Mouse (Mus musculus): ENCODE data around the gene Gal3st1.

DNA sequence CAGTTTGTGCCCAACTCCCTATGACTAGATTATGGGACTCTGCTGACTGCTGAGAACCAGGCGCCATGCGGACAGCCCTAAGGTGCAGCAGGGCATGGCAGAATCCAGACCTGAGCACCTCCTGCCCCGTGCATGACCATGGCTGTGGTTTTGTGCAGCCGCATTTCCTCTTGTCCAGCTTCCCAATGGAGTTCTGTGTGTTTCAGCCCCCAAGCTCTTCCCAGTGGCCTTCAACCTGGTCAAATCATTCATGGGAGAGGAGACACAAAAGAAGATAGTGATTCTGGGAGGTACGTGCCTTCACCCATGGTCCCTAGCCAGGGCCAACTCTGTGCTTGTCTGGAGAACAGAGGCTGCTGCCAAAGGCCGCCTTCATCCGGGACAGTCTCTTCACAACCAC, 59.6 kb downstream of the Gal3st1 start:
- TF ChIP-seq SMC3 (IDR thresholded peaks at IDR 0.05; ENCODE audit: low read depth, low read length) (no peak), ZKSCAN1 (IDR thresholded peaks at IDR 0.05; ENCODE audit: low read depth, low read length) (no peak), E2F4 (IDR thresholded peaks at IDR 0.05; ENCODE audit: borderline replicate concordance, low read depth, low read length) (no peak), ZNF384 (IDR thresholded peaks at IDR 0.05; ENCODE audit: low read depth, low read length) (no peak), TAL1 (IDR thresholded peaks at IDR 0.05; ENCODE audit: low read length) (no peak), HCFC1 (IDR thresholded peaks at IDR 0.05; ENCODE audit: low read depth, low read length) (no peak), CTCF (IDR thresholded peaks at IDR 0.05 in 2 of 3, conservative IDR thresholded peaks at IDR 0.05 in 1 of 3; ENCODE audit: control insufficient read depth in 1 of 3, insufficient read depth in 1 of 3, low read depth in 2 of 3, low read length in 3 of 3, poor library complexity in 1 of 3, severe bottlenecking in 1 of 3) (no peak), ZC3H11A (IDR thresholded peaks at IDR 0.05; ENCODE audit: low read depth, low read length) (no peak), POLR2AphosphoS2 (IDR thresholded peaks at IDR 0.05; ENCODE audit: low read length) (no peak)
